Mouse (Mus musculus) layer of hippocampus, adult 8-10 months (tissue): ENCODE data around the gene Nt5c. TPM values are rescaled to one million over a fixed set of nuclear protein-coding genes. Genes with fewer than 3 reads are reported as not detected.
"Not testable (repeated sequence)": the region's sequence is repeated elsewhere in the genome, so short reads cannot be mapped to it uniquely, and the experiment has no call there.

ENCODE experiments used
- DNase-seq, 2 experiments: peaks; one replicate each; pipeline ENCODE4 v3.0.0; 2022; ENCODE audit warnings: low spot score in 2 of 2
- total RNA-seq, 4 experiments: library from RNA; stranded (reverse); gene quantifications; 2 replicates each; pipeline ENCODE4 v1.2.4; 2022

Nt5c gene
- total RNA-seq, 4 experiments from 2014 or later = 58.8 to 68.5 (median 66.3) TPM

DNA sequence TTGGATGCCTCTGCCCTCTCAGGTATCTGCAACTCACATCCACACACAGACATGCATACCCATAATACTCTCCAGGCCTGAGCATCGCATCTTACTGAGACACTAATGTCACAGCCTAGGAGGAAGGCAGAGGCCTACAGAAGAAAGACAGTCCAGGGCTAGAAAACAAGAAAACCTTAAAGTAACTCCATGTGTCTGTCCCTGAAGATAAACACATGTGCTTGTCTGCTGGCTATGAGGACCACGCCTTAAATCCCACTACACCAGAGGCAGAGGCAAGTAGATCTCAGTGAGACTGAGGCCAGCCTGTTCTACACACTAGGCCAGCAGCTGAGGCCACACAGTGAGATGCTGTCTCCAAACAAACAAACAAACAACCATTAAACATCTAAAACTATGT lies 19.5 kb upstream of the Nt5c start:
- no peak for DNase-seq

DNA sequence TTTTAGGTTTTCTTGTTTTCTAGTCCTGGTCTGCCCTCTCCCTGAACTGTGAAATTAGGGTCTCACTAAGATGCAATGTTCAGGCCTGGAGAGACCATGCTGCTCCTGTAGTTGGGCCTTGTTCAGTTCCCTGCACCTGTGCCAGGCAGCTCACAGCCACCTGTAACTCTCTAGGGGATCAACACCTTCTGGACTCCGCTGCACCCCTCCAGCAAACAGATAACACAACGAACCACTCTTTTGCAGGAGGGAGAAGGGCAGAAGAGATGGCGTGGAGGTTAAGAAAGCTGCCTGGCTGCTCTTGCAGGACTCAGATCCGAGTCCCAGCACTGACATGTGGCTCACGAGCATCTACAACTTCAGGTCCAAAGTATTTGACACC lies 18.8 kb upstream of the Nt5c start:
- no peak for DNase-seq

DNA sequence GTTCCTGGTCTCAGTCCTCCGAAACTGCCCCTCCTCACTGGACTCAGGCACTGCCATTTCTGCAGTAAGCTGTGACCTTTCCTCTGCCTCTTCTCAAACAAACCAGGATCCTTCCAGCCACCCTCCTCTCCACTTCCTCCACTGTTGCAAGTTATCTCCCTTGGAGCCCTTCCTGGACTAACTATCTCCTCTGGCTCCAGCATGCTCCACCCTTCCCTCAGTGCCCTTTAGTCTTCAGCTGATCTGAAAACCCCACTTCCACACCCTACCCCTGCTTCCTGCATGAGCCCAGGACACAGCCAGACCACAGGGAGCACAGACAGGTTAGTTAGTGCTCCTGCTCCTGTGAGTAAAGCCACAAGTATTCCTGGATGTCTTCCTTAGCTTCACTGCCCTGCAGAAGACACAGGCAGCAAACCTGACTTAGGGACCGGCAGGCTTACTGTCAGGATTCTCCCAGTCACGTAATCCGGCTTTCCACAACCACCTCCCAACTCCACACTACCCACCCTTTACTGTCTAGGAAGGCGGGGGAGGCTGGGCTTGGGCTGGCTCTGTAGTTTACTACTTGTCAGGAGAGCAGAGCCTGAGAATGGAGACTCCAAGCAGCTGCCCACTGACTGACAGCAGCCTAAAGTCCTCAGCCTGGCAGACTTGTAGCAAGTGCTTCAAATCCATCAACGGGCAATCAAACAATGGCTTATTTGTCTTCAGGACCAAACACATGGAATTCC lies 18.3 kb upstream of the Nt5c start:
- DNase-seq = no peak

DNA sequence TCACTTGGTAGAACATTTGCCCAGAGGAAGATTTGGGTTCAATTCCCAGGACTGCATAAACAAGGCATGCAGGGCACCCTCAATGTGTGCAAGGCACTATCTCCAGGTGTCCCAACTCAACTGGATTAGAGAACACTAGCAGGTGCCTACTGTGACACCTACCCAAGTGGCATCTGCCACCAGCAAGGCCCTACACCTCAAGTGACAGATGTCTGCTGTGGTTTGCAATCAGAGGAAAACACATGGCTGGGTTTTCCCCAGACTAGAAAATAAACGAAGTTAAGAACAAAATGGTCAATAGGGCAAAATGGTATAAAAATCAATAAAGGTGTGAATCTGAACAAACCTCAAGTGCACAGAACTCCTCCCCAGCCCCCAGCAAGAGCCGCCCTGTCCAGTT lies 16.4 kb upstream of the Nt5c start:
- no peak for DNase-seq

DNA sequence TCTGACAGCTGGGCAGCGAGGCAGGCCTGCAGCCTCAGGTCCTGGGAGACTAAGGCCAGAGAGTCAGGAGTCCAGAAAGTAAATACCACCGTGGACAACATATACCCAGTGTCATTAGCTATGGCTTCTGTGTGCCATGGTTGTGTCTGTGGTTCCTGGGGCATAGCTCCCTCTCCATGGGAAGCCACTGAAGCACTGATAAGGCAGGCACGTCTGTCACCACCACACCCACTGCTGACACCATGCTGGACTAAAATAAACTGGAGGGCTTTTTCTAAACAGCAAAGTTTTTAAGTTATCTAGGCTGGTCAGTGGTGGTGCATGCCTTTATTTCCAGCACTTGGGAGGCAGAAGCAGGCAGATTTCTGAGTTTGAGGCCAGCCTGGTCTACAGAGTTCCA lies 14.9 kb upstream of the Nt5c start:
- DNase-seq = no peak

DNA sequence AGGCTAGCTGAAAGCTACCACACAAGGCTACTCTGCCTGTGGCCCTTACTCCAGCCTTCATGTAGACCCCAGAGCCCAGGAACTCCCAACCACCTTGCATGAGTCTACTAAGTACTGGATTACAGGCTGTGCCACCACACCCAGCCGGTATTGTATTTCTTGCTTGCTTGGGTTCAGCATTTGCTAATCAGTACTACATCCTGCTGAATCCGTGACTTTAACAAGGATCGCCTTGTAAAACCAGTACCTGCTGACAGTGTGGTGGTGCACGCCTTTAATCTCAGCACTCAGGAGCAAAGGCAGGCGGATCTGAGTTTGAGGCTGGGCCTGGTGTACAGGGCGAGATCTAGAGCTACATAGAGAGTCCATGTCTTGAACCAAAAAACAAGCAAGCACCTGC lies 11.0 kb upstream of the Nt5c start:
- DNase-seq = no peak

DNA sequence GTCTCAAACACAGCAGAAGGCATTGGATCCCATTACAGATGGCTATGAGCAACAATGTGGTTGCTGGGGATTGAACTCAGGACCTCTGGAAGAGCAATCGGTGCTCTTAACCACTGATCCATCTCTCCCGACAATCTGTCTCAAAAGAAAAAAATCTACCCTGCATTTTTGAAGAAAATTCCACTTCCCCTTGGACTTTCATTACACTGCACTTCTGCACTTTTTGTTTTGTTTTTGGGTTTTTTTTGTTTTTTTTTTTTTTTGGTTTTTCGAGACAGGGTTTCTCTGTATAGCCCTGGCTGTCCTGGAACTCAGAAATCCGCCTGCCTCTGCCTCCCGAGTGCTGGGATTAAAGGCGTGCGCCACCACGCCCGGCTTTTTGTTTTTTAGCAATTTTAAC lies 4.9 kb upstream of the Nt5c start:
- not testable (repeated sequence) for DNase-seq

DNA sequence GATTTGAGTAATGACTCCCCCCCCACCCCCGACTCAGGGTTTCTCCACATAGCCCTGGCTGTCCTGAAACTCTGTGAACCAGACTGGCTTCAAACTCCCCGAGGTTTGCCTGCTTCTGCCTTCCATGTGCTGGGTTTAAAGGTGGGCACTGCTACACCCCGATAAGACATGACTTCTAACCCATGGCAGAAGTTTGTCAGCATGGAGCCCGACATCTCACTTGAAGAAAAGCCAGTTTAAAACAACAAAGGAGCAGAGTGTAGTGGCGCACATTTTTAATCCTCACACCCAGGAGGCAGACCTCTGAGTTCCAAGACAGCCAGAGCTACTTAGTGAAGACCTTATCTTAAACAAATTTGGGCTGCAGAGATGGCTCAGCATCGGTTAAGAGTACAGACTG lies 725 bp upstream of the Nt5c start:
- DNase-seq = no peak

DNA sequence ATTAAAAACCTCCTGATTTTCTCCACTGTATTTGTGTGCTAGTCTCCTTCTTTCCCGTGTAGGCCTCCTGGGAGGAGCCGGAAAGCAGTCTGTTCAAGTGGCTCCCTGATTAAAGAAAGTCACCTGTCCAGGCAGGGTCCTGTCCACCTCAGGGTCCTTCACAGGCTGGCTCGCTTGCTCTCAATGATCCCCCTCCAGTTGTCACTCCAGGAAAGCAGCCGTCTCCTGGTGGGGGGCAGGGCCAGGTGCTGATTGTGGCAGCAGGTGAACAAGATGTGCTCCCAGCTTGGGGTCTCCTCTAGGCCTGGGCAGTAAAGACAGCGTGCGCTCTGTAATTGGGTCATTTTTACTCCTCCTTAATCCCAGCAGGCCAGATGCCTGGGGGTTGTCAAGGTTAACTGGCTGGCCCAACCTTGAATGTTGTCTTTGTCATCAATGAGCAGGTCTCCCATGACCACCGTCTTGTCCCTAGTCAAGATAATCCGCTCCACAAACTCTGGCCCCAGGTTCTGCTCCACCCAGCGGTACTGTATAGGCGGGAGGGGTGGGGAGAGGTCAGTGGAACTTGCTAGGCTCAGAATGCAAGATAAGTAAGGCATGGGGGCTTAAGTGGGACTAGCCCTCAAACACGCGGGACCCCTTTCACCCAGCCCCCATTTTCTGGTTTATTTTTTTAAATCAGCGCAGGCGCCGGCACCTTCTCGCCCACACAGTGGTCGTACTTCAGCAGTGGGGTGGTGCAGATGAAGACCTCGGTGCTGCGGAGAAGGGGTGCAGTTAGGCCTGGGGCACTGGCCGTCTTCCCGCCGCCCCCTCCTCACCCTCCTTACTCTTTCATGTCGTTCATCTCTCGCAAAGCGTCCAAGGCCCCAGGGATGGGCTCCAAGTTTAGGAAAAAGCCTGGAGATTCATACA lies 964 bp downstream of the Nt5c start:
- DNase-seq = no peak

DNA sequence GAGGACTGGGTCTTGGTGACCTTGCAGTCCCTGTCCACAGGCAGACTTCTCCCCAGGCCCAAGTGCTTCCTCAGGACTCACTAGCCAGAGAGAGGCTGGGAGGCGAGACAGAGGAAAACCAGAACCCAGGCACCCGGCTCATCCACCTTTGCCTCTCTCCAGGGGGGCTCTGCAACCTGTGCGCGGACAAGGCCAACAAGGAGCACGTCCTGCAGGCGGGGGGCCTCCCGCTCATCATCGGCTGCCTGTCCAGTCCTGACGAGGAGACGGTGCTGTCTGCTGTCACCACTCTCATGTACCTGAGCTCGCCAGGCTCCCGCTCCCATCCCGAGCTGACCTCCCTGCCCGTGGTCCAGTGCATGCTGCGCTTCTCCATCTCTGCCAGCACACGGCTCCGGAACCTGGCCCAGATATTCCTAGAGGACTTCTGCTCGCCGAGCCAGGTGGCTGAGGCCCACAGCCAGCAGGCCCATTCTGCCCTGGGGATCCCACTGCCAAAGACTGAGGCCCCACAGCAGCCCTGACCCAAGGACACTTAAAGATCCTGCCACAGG lies 3.0 kb downstream of the Nt5c start:
- DNase-seq = no peak

DNA sequence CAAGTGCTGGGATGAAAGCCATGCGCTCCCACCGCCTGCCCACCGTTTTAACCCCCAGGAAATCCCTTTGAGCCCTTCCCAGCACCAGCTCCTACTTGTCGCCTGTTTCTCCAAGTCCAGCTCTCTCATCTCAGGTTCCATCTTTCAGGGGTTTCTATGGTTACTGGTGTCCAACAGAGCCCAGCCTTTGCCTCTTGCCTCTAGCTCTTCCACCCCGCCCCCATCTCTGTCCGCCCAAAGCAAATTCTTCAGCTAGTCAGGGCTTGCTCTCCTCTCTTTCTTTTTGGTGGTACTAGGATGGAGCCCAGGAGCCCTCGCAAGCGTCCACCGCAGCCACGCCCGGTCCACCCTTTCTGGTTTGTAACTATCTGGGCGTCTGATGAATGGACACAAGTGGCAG lies 6.5 kb downstream of the Nt5c start:
- no peak for DNase-seq

DNA sequence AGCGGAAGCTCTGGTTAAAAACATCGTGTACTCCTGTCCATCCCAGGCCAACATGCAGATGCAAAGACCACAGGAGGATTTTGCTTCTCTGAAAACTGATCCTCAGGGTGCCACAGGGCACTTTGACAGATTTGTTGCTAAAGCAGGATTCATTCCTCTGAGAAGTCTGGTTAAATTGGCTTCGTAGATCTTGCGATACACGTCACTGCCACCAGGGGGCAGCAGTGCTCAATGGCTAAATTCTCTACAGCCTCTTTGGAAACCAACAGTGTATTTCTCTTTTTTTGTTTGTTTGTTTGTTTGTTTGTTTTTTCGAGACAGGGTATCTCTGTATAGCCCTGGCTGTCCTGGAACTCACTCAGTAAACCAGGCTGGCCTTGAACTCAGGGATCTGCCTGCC lies 7.9 kb downstream of the Nt5c start:
- peak; percentile 67 to 88 for DNase-seq

DNA sequence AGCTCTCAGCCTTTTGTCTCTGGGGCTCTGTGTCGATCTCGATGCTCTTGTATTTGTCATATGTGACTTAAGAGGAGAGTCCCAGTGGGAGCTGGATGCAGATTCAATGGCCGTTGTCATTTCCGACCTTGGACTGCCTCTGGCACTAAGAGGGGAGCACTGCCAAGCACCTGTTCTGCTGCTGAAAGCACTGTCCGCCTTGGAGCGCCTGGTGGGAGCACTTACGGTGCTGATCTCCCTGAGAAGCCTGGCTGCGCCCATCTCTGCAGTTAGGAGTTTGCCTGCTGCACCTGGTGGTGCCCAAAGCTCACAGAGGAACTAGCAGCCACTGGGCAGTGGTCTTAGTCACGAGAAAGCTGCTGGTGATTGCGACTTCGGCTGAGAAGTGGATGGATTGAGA lies 8.4 kb downstream of the Nt5c start:
- DNase-seq = no peak

DNA sequence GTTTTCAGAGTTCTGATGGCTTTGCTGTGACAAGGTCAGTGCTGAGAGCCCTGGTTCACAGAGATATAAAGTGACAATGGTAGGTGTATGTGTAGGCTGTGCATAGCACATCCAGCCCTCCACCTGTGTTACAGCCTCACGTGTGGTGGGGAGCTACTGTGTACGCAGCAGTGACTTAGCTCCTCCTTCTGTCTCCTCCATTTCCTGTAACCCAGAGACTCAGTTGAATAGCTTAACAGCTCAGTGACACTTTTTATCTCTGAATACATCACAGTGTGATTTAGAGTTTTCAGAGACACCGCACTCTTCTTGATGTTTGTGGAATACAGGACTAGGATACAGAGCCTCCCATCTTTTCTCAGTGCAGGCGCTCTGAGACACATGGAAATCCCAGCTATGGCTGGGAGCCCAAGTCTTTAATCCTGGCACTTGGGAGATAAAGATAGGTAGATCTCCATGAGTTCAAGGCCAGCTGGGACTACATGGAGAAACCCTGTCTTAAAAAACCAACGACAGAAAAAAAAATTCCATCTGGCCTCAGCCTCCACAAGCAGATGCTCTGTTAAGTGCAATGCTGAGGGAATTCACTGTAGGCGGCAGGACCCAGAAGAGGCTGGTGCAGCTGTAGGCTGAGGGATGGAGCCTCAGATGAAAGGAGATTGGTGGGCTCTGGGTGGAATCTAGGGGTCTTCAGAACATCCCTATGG lies 10.0 kb downstream of the Nt5c start:
- DNase-seq = peak; percentile 72 to 74

DNA sequence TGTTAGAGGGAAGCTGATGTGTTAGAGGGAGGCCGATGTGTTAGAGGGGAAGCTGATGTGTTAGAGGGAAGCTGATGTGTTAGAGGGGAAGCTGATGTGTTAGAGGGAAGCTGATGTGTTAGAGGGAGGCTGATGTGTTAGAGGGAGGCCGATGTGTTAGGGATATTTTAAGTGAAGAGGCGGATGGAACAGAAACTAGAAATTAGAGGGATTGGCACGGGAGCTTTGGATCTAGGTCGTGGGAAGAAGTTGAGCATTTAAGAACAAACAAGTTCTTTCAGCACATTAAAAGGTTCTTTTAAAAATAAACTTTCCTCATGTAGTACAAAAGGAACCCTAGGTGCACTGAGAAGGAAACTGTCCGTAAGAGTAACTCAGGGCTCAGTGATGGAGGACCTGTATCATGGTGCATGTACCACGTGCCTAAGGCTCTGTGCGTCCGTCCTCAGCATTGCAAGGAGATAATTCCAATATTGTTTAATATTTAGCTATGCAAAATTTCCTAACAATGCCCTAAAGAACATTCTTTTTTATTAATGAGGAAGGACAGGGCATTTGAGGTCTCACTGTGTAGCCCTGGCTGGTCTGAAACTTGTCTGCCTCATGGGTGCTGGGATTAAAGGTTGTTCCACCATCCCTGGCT lies 13.2 kb downstream of the Nt5c start:
- no peak for DNase-seq

DNA sequence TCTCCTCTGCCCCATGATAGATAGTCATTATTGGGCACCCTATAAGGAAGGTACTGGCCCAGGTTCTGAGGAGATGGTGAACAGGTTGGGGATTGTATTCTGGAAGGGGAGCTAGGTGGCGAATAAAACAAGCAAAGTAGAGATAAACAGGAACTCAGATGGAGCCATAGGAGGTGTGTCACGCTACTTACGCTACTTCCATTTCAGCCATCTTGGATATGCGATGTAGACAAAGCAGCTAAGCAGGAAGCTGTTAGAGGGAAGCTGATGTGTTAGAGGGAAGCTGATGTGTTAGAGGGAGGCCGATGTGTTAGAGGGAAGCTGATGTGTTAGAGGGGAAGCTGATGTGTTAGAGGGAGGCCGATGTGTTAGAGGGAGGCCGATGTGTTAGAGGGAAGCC lies 14.3 kb downstream of the Nt5c start:
- not testable (repeated sequence) for DNase-seq

DNA sequence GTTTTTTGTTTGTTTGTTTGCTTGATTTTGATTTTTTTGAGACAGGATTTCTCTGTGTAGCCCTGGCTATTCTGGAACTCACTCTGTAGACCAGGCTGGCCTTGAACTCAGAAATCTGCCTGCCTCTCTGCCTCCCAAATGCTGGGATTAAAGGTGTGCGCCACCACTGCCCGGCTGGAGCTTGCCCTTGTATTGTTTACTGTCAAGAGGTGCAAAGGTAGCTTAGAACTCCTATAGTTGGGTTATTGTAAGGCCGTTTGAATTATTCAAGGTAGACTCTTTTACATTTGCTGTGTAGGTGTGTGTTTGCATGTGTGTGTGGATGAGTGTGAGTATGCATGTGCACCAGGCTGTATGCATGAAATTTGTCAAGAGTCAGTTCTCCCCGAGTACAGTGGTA lies 15.0 kb downstream of the Nt5c start:
- not testable (repeated sequence) for DNase-seq

DNA sequence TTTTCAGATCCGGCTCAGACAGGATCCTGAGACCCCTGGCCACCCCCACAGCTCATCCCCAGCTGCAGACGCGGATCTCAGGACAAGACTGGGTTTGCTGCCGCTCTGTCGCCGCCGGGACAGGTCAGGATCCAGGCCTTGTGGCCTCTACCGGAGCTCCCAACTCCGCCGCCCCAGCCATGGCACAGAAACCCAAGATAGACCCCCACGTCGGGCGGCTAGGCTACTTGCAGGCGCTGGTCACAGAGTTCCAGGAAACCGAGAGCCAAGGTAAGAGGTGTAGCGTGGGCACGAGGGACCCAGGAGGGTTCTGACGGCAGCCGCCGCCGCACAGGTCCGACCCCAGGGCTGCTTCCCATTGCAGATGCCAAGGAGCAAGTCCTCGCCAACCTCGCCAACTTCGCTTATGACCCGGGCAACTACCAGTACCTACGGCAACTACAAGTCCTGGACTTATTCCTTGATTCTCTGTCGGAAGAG lies 15.9 kb downstream of the Nt5c start:
- DNase-seq = no peak

DNA sequence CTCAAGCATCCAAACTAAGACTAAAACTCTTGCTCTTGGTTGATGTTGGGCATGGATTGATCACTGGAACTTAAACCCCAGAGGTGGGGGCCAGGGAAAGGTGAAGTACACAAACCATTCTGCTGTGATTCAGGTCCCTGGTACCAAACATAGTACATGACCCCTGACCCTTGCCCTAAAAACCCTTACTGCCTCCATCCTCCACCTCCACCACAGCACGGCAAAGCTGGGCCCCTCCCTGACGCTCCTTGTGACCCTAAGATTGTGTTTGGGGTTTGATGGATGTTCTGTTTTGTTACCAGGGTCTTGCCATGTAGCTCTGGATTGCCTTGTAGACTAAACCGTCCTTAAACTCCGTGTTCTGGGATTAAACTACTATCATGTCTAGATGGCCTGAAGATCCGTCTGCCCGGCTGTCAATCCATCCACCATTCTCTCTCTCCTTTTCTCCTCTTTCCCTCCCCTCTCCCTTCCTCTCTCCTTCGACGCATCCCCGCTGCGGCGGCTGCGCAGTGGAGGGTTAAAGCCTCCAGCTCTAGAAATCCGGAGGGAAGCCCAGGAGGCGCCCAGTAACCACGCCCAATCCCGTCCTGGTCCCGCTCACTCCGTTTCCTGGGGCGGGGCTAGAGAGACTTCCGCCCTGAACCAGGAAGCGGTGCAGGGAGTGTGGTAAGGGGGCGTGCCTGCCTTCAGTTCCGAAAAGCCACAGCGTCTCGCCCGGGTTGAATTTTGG lies 16.5 kb downstream of the Nt5c start, which contains the start of gene Armc7:
TSS of gene Armc7 (plus strand) at position 643 of the 733 bp plus-strand sequence.
- peak; percentile 92 for DNase-seq

DNA sequence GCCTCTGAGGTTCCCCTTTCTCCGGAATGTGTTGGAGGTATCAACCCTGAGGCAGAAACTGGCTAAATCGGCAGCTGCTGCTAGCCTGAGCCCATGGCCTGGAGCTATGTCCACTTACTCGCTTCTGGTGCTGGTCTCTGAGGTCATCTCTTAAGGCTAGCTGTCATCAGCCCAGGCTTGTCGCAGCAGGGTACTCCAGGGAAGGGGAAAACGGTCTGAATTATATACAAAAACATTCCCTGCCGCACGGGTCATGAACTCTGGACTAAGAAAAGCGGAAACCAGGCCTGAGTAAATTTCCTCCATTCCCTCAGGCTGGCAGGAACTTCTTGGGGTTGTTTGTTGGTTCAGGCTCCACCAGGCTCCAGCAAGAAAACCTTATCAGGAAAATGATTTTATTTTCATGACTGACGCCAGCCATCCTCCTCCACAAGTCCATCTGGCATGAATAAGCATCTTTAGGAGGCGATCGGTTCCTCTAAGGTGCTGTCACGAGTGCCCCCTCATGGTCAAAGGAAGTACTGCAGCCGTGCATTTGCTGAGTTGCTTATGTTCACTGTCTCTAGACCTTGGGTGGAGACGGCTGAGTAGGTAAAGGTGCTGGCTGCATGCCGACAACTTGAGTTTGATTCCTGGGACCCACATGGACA lies 17.9 kb downstream of the Nt5c start:
- peak; percentile 95 to 99 for DNase-seq
